Mouse (Mus musculus): ENCODE measurements around the gene Cacna1b. TPM values are rescaled to one million over a fixed set of nuclear protein-coding genes. Genes with fewer than 3 reads are reported as not detected.

Gene Cacna1b
- polyA plus RNA-seq, 1 experiment from 2014 or later, result 0.34 TPM

- 24% methylated on average over 7 of the region's 7 CpGs for WGBS (ENCODE audit: insufficient replicate concordance)
These were observed 15.1 kb downstream of the Cacna1b start for GRCm38 (mm10) chr2:24747878-24748277.

GRCm38 (mm10) chr2:24739701-24740100 is 23.3 kb downstream of the Cacna1b start:
- Histone ChIP-seq H3K4me1 (ENCODE audit: insufficient read depth) (peaks cover 2% of the 10 kb centered on the region; the same call in 1 of the 2 replicates), H3K27ac (ENCODE audit: low read depth) (no peak overlapping the region), H3K36me3 (replicated peaks; ENCODE audit: insufficient read depth, low read length) (no peaks in the 10 kb centered on the region), H3K9me3 (ENCODE audit: low read length) (no peaks in the 10 kb centered on the region), H3K4me2 (ENCODE audit: low read depth, low read length) (no peak overlapping the region), H3K27me3 (ENCODE audit: insufficient read depth, low read length) (no peaks in the 10 kb centered on the region), H3K4me3 (ENCODE audit: low read depth, low read length) (no peak overlapping the region), H3K9ac (replicated peaks) (no peak overlapping the region)
- DNase-seq (no peak), ATAC-seq (no peak)
- WGBS (ENCODE audit: insufficient replicate concordance), result 80% methylated on average over 5 of the region's 5 CpGs
- TF ChIP-seq EP300 (IDR thresholded peaks at IDR 0.05; ENCODE audit: low read depth) (no peak), CTCF (IDR thresholded peaks at IDR 0.05; ENCODE audit: low read depth) (no peak)

More at GRCm38 (mm10) chr2:24747878-24748277, 15.1 kb downstream of the Cacna1b start:
- TF ChIP-seq EP300 (IDR thresholded peaks at IDR 0.05; ENCODE audit: low read depth) (no peak), CTCF (IDR thresholded peaks at IDR 0.05; ENCODE audit: low read depth) (no peak)
- H3K27me3 ChIP-seq (ENCODE audit: insufficient read depth, low read length), result no peaks in the 10 kb centered on the region
- peaks cover 2% of the 10 kb centered on the region; the same call in 1 of the 2 replicates for H3K4me1 ChIP-seq (ENCODE audit: insufficient read depth)
- no peaks in the 10 kb centered on the region for H3K9me3 ChIP-seq (ENCODE audit: low read length)
- peak; percentile 58 for DNase-seq
- ATAC-seq, result peak; percentile 21; the same call in 1 of the 2 replicates
- H3K4me2 ChIP-seq (ENCODE audit: low read depth, low read length), result no peak overlapping the region
- H3K36me3 ChIP-seq (replicated peaks; ENCODE audit: insufficient read depth, low read length), result no peaks in the 10 kb centered on the region
- peak overlapping the region; percentile 35; the same call in 1 of the 2 replicates for H3K27ac ChIP-seq (ENCODE audit: low read depth)
- no peak overlapping the region for H3K4me3 ChIP-seq (ENCODE audit: low read depth, low read length)
- no peak overlapping the region for H3K9ac ChIP-seq (replicated peaks)

- 29% methylated on average over 4 of the region's 4 CpGs for WGBS (ENCODE audit: insufficient replicate concordance)
- peak; percentile 98 for ATAC-seq
These were observed 29.8 kb downstream of the Cacna1b start for GRCm38 (mm10) chr2:24733157-24733556.

GRCm38 (mm10) chr2:24725865-24726264 is 37.1 kb downstream of the Cacna1b start:
- H3K27ac ChIP-seq (ENCODE audit: low read depth), result no peak overlapping the region
- no peak overlapping the region for H3K9ac ChIP-seq (replicated peaks)
- no peaks in the 10 kb centered on the region for H3K9me3 ChIP-seq (ENCODE audit: low read length)
- ATAC-seq (no peak), DNase-seq (no peak)
- H3K27me3 ChIP-seq (ENCODE audit: insufficient read depth, low read length), result no peaks in the 10 kb centered on the region
- no peaks in the 10 kb centered on the region for H3K36me3 ChIP-seq (replicated peaks; ENCODE audit: insufficient read depth, low read length)
- no peak overlapping the region for H3K4me3 ChIP-seq (ENCODE audit: low read depth, low read length)
- H3K4me2 ChIP-seq (ENCODE audit: low read depth, low read length), result no peak overlapping the region
- TF ChIP-seq CTCF (IDR thresholded peaks at IDR 0.05; ENCODE audit: low read depth) (no peak), EP300 (IDR thresholded peaks at IDR 0.05; ENCODE audit: low read depth) (no peak)
- no peaks in the 10 kb centered on the region for H3K4me1 ChIP-seq (ENCODE audit: insufficient read depth)
- WGBS (ENCODE audit: insufficient replicate concordance), result 72% methylated on average over 4 of the region's 4 CpGs

More at GRCm38 (mm10) chr2:24733157-24733556, 29.8 kb downstream of the Cacna1b start:
- Histone ChIP-seq H3K4me2 (ENCODE audit: low read depth, low read length) (no peak overlapping the region), H3K27ac (ENCODE audit: low read depth) (peak overlapping the region; percentile 81), H3K4me1 (ENCODE audit: insufficient read depth) (no peaks in the 10 kb centered on the region), H3K36me3 (replicated peaks; ENCODE audit: insufficient read depth, low read length) (no peaks in the 10 kb centered on the region), H3K4me3 (ENCODE audit: low read depth, low read length) (no peak overlapping the region), H3K9ac (replicated peaks) (no peak overlapping the region), H3K9me3 (ENCODE audit: low read length) (no peaks in the 10 kb centered on the region), H3K27me3 (ENCODE audit: insufficient read depth, low read length) (no peaks in the 10 kb centered on the region)
- peak; percentile 68; the same call in 1 of the 2 replicates for TF ChIP-seq EP300 (IDR thresholded peaks at IDR 0.05; ENCODE audit: low read depth)
- no peak for TF ChIP-seq CTCF (IDR thresholded peaks at IDR 0.05; ENCODE audit: low read depth)
- no peak for DNase-seq

GRCm38 (mm10) chr2:24719645-24720379 is 43.1 kb downstream of the Cacna1b start:
- H3K27me3 ChIP-seq (ENCODE audit: insufficient read depth, low read length), result no peaks in the 10 kb centered on the region
- H3K9ac ChIP-seq (replicated peaks), result no peak overlapping the region
- no peak for TF ChIP-seq CTCF (IDR thresholded peaks at IDR 0.05; ENCODE audit: low read depth)
- no peak overlapping the region for H3K4me2 ChIP-seq (ENCODE audit: low read depth, low read length)
- 87% methylated on average over 14 of the region's 14 CpGs for WGBS (ENCODE audit: insufficient replicate concordance)
- ATAC-seq (peak; percentile 92), DNase-seq (no peak)
- no peaks in the 10 kb centered on the region for H3K4me1 ChIP-seq (ENCODE audit: insufficient read depth)
- no peaks in the 10 kb centered on the region for H3K9me3 ChIP-seq (ENCODE audit: low read length)
- H3K36me3 ChIP-seq (replicated peaks; ENCODE audit: insufficient read depth, low read length), result no peaks in the 10 kb centered on the region
- H3K4me3 ChIP-seq (ENCODE audit: low read depth, low read length), result no peak overlapping the region
- no peak overlapping the region for H3K27ac ChIP-seq (ENCODE audit: low read depth)

- Histone ChIP-seq H3K27ac (ENCODE audit: low read depth) (no peak overlapping the region), H3K4me3 (ENCODE audit: low read depth, low read length) (no peak overlapping the region), H3K9ac (replicated peaks) (no peak overlapping the region), H3K4me1 (ENCODE audit: insufficient read depth) (no peaks in the 10 kb centered on the region), H3K36me3 (replicated peaks; ENCODE audit: insufficient read depth, low read length) (no peaks in the 10 kb centered on the region), H3K4me2 (ENCODE audit: low read depth, low read length) (no peak overlapping the region), H3K9me3 (ENCODE audit: low read length) (no peaks in the 10 kb centered on the region), H3K27me3 (ENCODE audit: insufficient read depth, low read length) (no peaks in the 10 kb centered on the region)
- WGBS (ENCODE audit: insufficient replicate concordance), result 79% methylated on average over 4 of the region's 4 CpGs
- ATAC-seq, result no peak
- DNase-seq, result no peak
- TF ChIP-seq EP300 (IDR thresholded peaks at IDR 0.05; ENCODE audit: low read depth), result no peak
- no peak for TF ChIP-seq CTCF (IDR thresholded peaks at IDR 0.05; ENCODE audit: low read depth)
These were observed 44.0 kb downstream of the Cacna1b start for GRCm38 (mm10) chr2:24718906-24719305.

Measured in liver, postnatal 0 days (tissue).